Mouse (Mus musculus): ENCODE measurements around the gene Dbil5. TPM values are rescaled to one million over a fixed set of nuclear protein-coding genes. Genes with fewer than 3 reads are reported as not detected.

Gene Dbil5
- total RNA-seq, 2 experiments from 2014 or later, result 0.42 TPM; not detected in 1

GRCm38 (mm10) chr11:76216681-76217389 is 573 bp upstream of the Dbil5 start:
- DNase-seq, result no peak
- intact Hi-C loops (cut with DNase I; ENCODE audit: low total_unique reads), result no loop called here

- intact Hi-C loops (cut with DNase I; ENCODE audit: low total_unique reads), result no loop called here
- DNase-seq, result no peak
These were observed 7.2 kb downstream of the Dbil5 start for GRCm38 (mm10) chr11:76224631-76225030.

GRCm38 (mm10) chr11:76225051-76225450 is 7.6 kb downstream of the Dbil5 start:
- DNase-seq, result no peak
- intact Hi-C loops (cut with DNase I; ENCODE audit: low total_unique reads), result no loop called here

GRCm38 (mm10) chr11:76236136-76236535 is 18.7 kb downstream of the Dbil5 start:
- DNase-seq, result no peak
- intact Hi-C loops (cut with DNase I; ENCODE audit: low total_unique reads), result no loop called here

- DNase-seq, result no peak
- intact Hi-C loops (cut with DNase I; ENCODE audit: low total_unique reads), result no loop called here
These were observed 22.3 kb downstream of the Dbil5 start for GRCm38 (mm10) chr11:76239750-76240149.

- peak; percentile 92 for DNase-seq
- intact Hi-C loops (cut with DNase I; ENCODE audit: low total_unique reads), result no loop called here
These were observed 25.7 kb downstream of the Dbil5 start, which contains the start of the genes Mrm3 and Glod4 for GRCm38 (mm10) chr11:76242901-76243810. Gene Mrm3, plus strand, starts transcription at chr11:76243715. Gene Glod4, minus strand, starts transcription at chr11:76243725.

GRCm38 (mm10) chr11:76243811-76244546 is 26.6 kb downstream of the Dbil5 start:
- no peak for DNase-seq
- intact Hi-C loops (cut with DNase I; ENCODE audit: low total_unique reads), result no loop called here

GRCm38 (mm10) chr11:76246439-76246838 is 29.0 kb downstream of the Dbil5 start:
- no peak for DNase-seq
- intact Hi-C loops (cut with DNase I; ENCODE audit: low total_unique reads), result no loop called here

- DNase-seq, result no peak
These were observed 29.8 kb downstream of the Dbil5 start for GRCm38 (mm10) chr11:76247239-76247638.

GRCm38 (mm10) chr11:76252036-76252435 is 34.6 kb downstream of the Dbil5 start:
- intact Hi-C loops (cut with DNase I; ENCODE audit: low total_unique reads), result no loop called here
- DNase-seq, result no peak

More at GRCm38 (mm10) chr11:76247239-76247638, 29.8 kb downstream of the Dbil5 start:
- intact Hi-C loops (cut with DNase I; ENCODE audit: low total_unique reads), result no loop called here

- intact Hi-C loops (cut with DNase I; ENCODE audit: low total_unique reads), result no loop called here
- peak; percentile 86 for DNase-seq
These were observed 35.9 kb downstream of the Dbil5 start for GRCm38 (mm10) chr11:76253145-76253917.

GRCm38 (mm10) chr11:76253918-76254264 is 36.5 kb downstream of the Dbil5 start:
- peak; percentile 36 for DNase-seq
- intact Hi-C loops (cut with DNase I; ENCODE audit: low total_unique reads), result no loop called here

- intact Hi-C loops (cut with DNase I; ENCODE audit: low total_unique reads), result no loop called here
- DNase-seq, result peak; percentile 25
These were observed 38.1 kb downstream of the Dbil5 start for GRCm38 (mm10) chr11:76255431-76256001.

- DNase-seq, result no peak
- intact Hi-C loops (cut with DNase I; ENCODE audit: low total_unique reads), result no loop called here
These were observed 38.7 kb downstream of the Dbil5 start for GRCm38 (mm10) chr11:76256129-76256528.

- DNase-seq, result no peak
- intact Hi-C loops (cut with DNase I; ENCODE audit: low total_unique reads), result no loop called here
These were observed 40.0 kb downstream of the Dbil5 start for GRCm38 (mm10) chr11:76257386-76257785.

GRCm38 (mm10) chr11:76258511-76258910 is 41.1 kb downstream of the Dbil5 start:
- intact Hi-C loops (cut with DNase I; ENCODE audit: low total_unique reads), result no loop called here
- no peak for DNase-seq

GRCm38 (mm10) chr11:76260208-76261050 is 43.0 kb downstream of the Dbil5 start:
- intact Hi-C loops (cut with DNase I; ENCODE audit: low total_unique reads), result no loop called here

GRCm38 (mm10) chr11:76261224-76261623 is 43.8 kb downstream of the Dbil5 start:
- intact Hi-C loops (cut with DNase I; ENCODE audit: low total_unique reads), result no loop called here
- DNase-seq, result no peak

More at GRCm38 (mm10) chr11:76260208-76261050, 43.0 kb downstream of the Dbil5 start:
- no peak for DNase-seq
